Mouse (Mus musculus) embryo, embryonic 11.5 days (tissue): ENCODE measurements around the gene Gria1.
A peak's percentile ranks its signal among the peaks of the same experiment; 100 is the strongest.

Experiments used
- DNase-seq: peaks from one replicate; pipeline ENCODE4 v3.0.0-alpha.2; 2012; ENCODE audit warnings: low read depth, low spot score

Gria1 gene

GRCm38 (mm10) chr11:57162931-57163330 lies 151.7 kb downstream of the Gria1 start:
- DNase-seq: no peak

GRCm38 (mm10) chr11:57170058-57170457 lies 158.9 kb downstream of the Gria1 start:
- no peak for DNase-seq

GRCm38 (mm10) chr11:57174165-57174564 lies 163.0 kb downstream of the Gria1 start:
- no peak for DNase-seq

- DNase-seq: peak; percentile 7
Measured at GRCm38 (mm10) chr11:57176552-57176951, 165.4 kb downstream of the Gria1 start.

- DNase-seq: no peak
Measured at GRCm38 (mm10) chr11:57184216-57184615, 173.0 kb downstream of the Gria1 start.

- DNase-seq: no peak
Measured at GRCm38 (mm10) chr11:57185110-57185509, 173.9 kb downstream of the Gria1 start.

GRCm38 (mm10) chr11:57189391-57189790 lies 178.2 kb downstream of the Gria1 start:
- DNase-seq: no peak

GRCm38 (mm10) chr11:57194746-57195145 lies 183.6 kb downstream of the Gria1 start:
- no peak for DNase-seq

GRCm38 (mm10) chr11:57201245-57201976 lies 190.2 kb downstream of the Gria1 start:
- no peak for DNase-seq

GRCm38 (mm10) chr11:57204371-57204770 lies 193.2 kb downstream of the Gria1 start:
- DNase-seq: no peak

- DNase-seq: no peak
Measured at GRCm38 (mm10) chr11:57207260-57207659, 196.1 kb downstream of the Gria1 start.

GRCm38 (mm10) chr11:57214079-57214478 lies 202.9 kb downstream of the Gria1 start:
- DNase-seq: no peak

- DNase-seq: no peak
Measured at GRCm38 (mm10) chr11:57214583-57214982, 203.4 kb downstream of the Gria1 start.

- no peak for DNase-seq
Measured at GRCm38 (mm10) chr11:57222797-57223569, 211.8 kb downstream of the Gria1 start.

- no peak for DNase-seq
Measured at GRCm38 (mm10) chr11:57235446-57235845, 224.3 kb downstream of the Gria1 start.

- no peak for DNase-seq
Measured at GRCm38 (mm10) chr11:57236431-57236830, 225.2 kb downstream of the Gria1 start.

GRCm38 (mm10) chr11:57239758-57240157 lies 228.6 kb downstream of the Gria1 start:
- DNase-seq: peak; percentile 19

GRCm38 (mm10) chr11:57243835-57244234 lies 232.6 kb downstream of the Gria1 start:
- DNase-seq: no peak

- no peak for DNase-seq
Measured at GRCm38 (mm10) chr11:57244543-57244942, 233.4 kb downstream of the Gria1 start.

GRCm38 (mm10) chr11:57248870-57249269 lies 237.7 kb downstream of the Gria1 start:
- no peak for DNase-seq

GRCm38 (mm10) chr11:57250129-57250528 lies 238.9 kb downstream of the Gria1 start:
- no peak for DNase-seq

GRCm38 (mm10) chr11:57271687-57272086 lies 260.5 kb downstream of the Gria1 start:
- DNase-seq: no peak

GRCm38 (mm10) chr11:57274687-57275086 lies 263.5 kb downstream of the Gria1 start:
- DNase-seq: no peak
